In the genomic region with DNA sequence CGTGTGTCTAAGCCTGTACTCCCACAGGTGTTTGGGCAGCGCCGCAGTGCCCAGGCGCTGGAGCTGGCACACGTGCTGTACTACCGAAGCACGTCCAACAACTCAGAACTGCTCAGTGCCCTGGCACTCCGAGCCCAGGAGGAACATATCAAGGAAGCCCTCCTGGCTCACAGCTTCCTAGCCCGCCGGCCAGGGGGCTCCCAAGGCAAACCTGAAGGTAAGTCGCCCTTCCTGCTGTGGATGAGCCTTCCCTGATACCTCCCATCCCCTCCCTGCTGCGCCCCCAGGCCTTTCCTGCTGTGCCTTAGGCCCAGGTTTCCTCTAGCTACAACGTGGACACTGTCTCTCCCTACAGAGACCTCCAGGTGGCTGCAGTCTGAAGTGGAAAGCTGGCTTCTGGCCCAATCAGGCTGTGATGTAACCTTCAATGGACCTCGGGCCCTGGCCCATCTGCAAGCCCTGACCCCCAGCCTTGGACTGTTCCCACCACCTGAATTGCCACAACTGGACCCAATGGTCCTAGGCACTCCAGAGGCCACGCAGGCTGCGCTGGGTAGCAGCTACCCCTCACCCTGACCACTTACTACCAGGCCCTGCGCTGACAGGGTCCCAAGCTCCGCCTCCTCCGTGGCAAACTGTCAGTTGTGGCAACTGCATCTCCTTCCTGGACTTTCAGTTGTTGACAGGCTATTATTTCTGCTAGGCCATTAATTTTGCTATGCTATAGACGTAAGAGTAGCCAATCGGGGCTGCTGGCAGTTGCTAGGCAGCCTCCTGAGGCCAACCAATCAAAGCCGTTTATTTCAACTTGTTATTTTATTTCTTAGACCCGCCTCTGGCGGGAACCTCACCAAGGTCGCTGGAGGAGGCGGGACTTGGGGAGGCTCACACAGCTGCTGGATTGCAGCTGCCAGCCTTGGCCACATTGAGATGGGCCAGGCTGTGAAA, we compare ENCODE assay signal across 8 mouse cellular contexts. TPM values are rescaled to one million over a fixed set of nuclear protein-coding genes. Genes with fewer than 3 reads are reported as not detected.
A peak's percentile ranks its signal among the peaks of the same experiment; 100 is the strongest.
DNase-seq lines count a peak whose midpoint lies in the region; ATAC-seq lines count a peak whose summit lies in the region.

No protein-coding gene starts in this region.

- peaks cover 49% of the 10 kb centered on the region for H3K4me1 ChIP-seq in intestine, embryonic 14.5 days (replicated peaks; ENCODE audit: control insufficient read depth, insufficient read depth, low read length)

- H3K4me3 ChIP-seq in intestine, embryonic 14.5 days (ENCODE audit: low read depth, low read length), result peak overlapping the region; percentile 30

- no peaks in the 10 kb centered on the region for H3K27me3 ChIP-seq in intestine, embryonic 14.5 days (replicated peaks; ENCODE audit: control insufficient read depth, insufficient read depth, low read length)

- ATAC-seq in intestine, embryonic 14.5 days (replicated peaks; ENCODE audit: low FRiP score, low TSS enrichment, low read depth), result peak; percentile 73
- peak; percentile 64 for ATAC-seq in megakaryocyte, adult 5-6 weeks (ENCODE audit: poor library complexity, severe bottlenecking)

- peak overlapping the region; percentile 37 for H3K9ac ChIP-seq in intestine, embryonic 14.5 days (ENCODE audit: low read length)

- DNase-seq in T-cell, adult 2 months (ENCODE audit: low spot score), result peak; percentile 82
- peak; percentile 78 for DNase-seq in embryo, embryonic 11.5 days (ENCODE audit: low read depth, low spot score)
- DNase-seq in gastrocnemius, postnatal 36 days, result peak; percentile 78 to 82
- peak; percentile 81 for DNase-seq in intestine, embryonic 14.5 days (ENCODE audit: low spot score)
- peak; percentile 79 to 89 for DNase-seq in left cerebral cortex, postnatal 10 days (ENCODE audit: extremely low spot score in 1 of 2, low spot score in 2 of 2)
- DNase-seq in right cerebral cortex, postnatal 10 days (ENCODE audit: low spot score in 2 of 2), result peak; percentile 87 to 92
- DNase-seq in urinary bladder, postnatal 4 days (ENCODE audit: low spot score in 2 of 2), result peak; percentile 82 to 87

- H3K27ac ChIP-seq in intestine, embryonic 14.5 days (ENCODE audit: low read depth), result peak overlapping the region; percentile 91

- intact Hi-C loops in gastrocnemius, postnatal 36 days (cut with DNase I), result no loop called here
- intact Hi-C loops in left cerebral cortex, postnatal 10 days (cut with DNase I), result no loop called here

- WGBS in intestine, embryonic 14.5 days, result 33% methylated on average over 26 of the region's 26 CpGs

- peak overlapping the region; percentile 60 for H3K4me2 ChIP-seq in intestine, embryonic 14.5 days (ENCODE audit: low read length)

- H3K9me3 ChIP-seq in intestine, embryonic 14.5 days (ENCODE audit: control insufficient read depth, low read length), result no peaks in the 10 kb centered on the region

- H3K36me3 ChIP-seq in intestine, embryonic 14.5 days (ENCODE audit: control insufficient read depth, insufficient read depth, low read length), result peaks cover 9% of the 10 kb centered on the region; the same call in 1 of the 2 replicates

RNA-seq across cellular contexts. Expression of gene Emp3, which starts 4.9 kb away (rescaled TPM):
- 10 to 100 TPM; 10.9 to 11.2 TPM for total RNA-seq in gastrocnemius, postnatal 36 days (2021)
- 204 and 220 TPM in 2 replicates for polyA plus RNA-seq in intestine, embryonic 14.5 days (2014; fragmentation: Nextera tagmentation; extraction: Ambion mirVana)
- 1 to 10 TPM; 4.6 to 6.7 TPM for total RNA-seq in left cerebral cortex, postnatal 10 days (2021)
- 661 and 761 TPM in 2 replicates for total RNA-seq in megakaryocyte, adult 5-6 weeks (2015)
- total RNA-seq in megakaryocyte, adult 5-6 weeks (2017), result 564 and 565 TPM in 2 replicates

RNA-seq across cellular contexts. Expression of gene Ccdc114, which starts 7.5 kb away (rescaled TPM):
- under 1 TPM; 0.28 to 0.42 TPM for total RNA-seq in gastrocnemius, postnatal 36 days (2021)
- polyA plus RNA-seq in intestine, embryonic 14.5 days (2014; fragmentation: Nextera tagmentation; extraction: Ambion mirVana), result 3.5 and 4.3 TPM in 2 replicates
- 1 to 10 TPM; 1.4 to 1.5 TPM for total RNA-seq in left cerebral cortex, postnatal 10 days (2021)
- total RNA-seq in megakaryocyte, adult 5-6 weeks (2015), result 0.84 and 3.3 TPM in 2 replicates
- total RNA-seq in megakaryocyte, adult 5-6 weeks (2017), result 3.2 and 3.4 TPM in 2 replicates

RNA-seq across cellular contexts. Expression of gene Tmem143, which starts 19.6 kb away (rescaled TPM):
- total RNA-seq in gastrocnemius, postnatal 36 days (2021), result 10 to 100 TPM; 54.4 to 59.5 TPM
- polyA plus RNA-seq in intestine, embryonic 14.5 days (2014; fragmentation: Nextera tagmentation; extraction: Ambion mirVana), result 3.9 and 4.3 TPM in 2 replicates
- 10 to 100 TPM; 17.9 to 22.8 TPM for total RNA-seq in left cerebral cortex, postnatal 10 days (2021)
- total RNA-seq in megakaryocyte, adult 5-6 weeks (2015), result 1.9 and 8.0 TPM in 2 replicates
- 5.8 TPM in 2 replicates for total RNA-seq in megakaryocyte, adult 5-6 weeks (2017)

RNA-seq across cellular contexts. Expression of gene Syngr4, which starts 19.8 kb away (rescaled TPM):
- total RNA-seq in gastrocnemius, postnatal 36 days (2021), result not detected
- polyA plus RNA-seq in intestine, embryonic 14.5 days (2014; fragmentation: Nextera tagmentation; extraction: Ambion mirVana), result 0.99 and 1.0 TPM in 2 replicates
- total RNA-seq in left cerebral cortex, postnatal 10 days (2021), result not detected
- total RNA-seq in megakaryocyte, adult 5-6 weeks (2015), result 1.2 and 1.4 TPM in 2 replicates
- not detected in 2 replicates for total RNA-seq in megakaryocyte, adult 5-6 weeks (2017)

RNA-seq across cellular contexts. Expression of gene Grin2d, which starts 38.2 kb away (rescaled TPM):
- total RNA-seq in gastrocnemius, postnatal 36 days (2021), result under 1 TPM; 0.22 to 0.23 TPM
- 0.24 and 0.37 TPM in 2 replicates for polyA plus RNA-seq in intestine, embryonic 14.5 days (2014; fragmentation: Nextera tagmentation; extraction: Ambion mirVana)
- 10 to 100 TPM; 35.6 to 36.4 TPM for total RNA-seq in left cerebral cortex, postnatal 10 days (2021)
- total RNA-seq in megakaryocyte, adult 5-6 weeks (2015), result 0.14 and 0.16 TPM in 2 replicates
- 0.04 and 0.07 TPM in 2 replicates for total RNA-seq in megakaryocyte, adult 5-6 weeks (2017)

Comparison
In these comparisons a context has a peak if more than half of its experiments do, and no peak if none do; other contexts are left out.
1. Peak in every context shown above with its lines: DNase-seq, ATAC-seq, H3K4me3 ChIP-seq and H3K27ac ChIP-seq.
2. RNA of gene Emp3, which starts 4.9 kb away (total RNA-seq): 564 to 761 TPM in megakaryocyte, adult 5-6 weeks; 10.9 to 11.2 TPM in gastrocnemius, postnatal 36 days and 4.6 to 6.7 TPM in left cerebral cortex, postnatal 10 days; every median in the first group is over 10 times any median in the second.